Mouse (Mus musculus): ENCODE measurements around the gene Nomo1.

DNA sequence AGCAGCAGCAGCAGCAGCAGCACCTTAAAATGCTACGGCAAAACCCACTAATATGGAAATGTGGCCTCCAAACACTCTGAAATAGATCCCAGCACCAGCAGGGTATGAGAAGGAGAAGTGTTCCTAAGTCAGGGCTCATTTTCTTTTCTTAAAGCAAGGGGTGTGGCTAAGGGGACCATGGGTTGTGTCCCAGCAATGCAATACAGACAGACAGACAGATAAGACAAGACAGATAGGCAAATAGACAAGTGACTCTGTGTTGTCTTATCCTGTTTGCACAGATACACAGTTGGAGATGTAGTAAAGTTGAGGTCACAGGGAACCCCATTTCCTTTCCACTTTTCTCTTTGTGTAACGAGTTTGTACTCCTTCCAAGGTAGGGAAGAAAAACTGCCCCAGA, 2.4 kb upstream of the Nomo1 start:
- no peak for TF ChIP-seq CTCF (IDR thresholded peaks at IDR 0.05; ENCODE audit: extremely low read depth, insufficient read length, insufficient replicate concordance, low read depth, low read length)
- TF ChIP-seq POLR2A (IDR thresholded peaks at IDR 0.05; ENCODE audit: low read depth, low read length), result no peak

Measured in small intestine, adult 2 months (tissue).